Mouse (Mus musculus): ENCODE results near the gene Mecom. TPM values are rescaled to one million over a fixed set of nuclear protein-coding genes. Genes with fewer than 3 reads are reported as not detected.
A peak's percentile ranks its signal among the peaks of the same experiment; 100 is the strongest.

The Mecom gene
- polyA plus RNA-seq, 1 experiment from 2014 or later = 89.3 TPM

DNA sequence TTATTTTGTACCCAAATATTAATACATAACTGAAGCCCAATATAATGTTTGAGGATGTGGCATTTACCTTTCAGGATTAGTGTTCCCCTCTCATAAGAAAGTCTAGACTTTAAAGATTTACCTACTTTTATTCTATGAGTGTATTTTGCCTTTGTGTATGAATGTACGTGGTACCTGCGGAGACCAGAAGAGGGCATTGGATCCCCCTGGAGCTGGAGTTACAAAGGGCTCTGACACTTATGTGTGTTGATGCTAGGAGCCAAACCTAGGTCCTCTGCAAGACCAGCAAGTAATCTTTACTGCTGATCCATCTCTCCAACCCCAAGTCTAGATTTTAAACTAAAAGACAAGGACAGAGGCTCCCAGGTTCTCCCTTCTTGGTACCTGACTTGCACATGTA lies 86.0 kb downstream of the Mecom start:
- Histone ChIP-seq H3K4me1 (ENCODE audit: control insufficient read depth, insufficient read depth, low read length) (no peaks in the 10 kb centered on the region), H3K4me2 (replicated peaks; ENCODE audit: low read depth, low read length) (no peak overlapping the region), H3K27me3 (ENCODE audit: control insufficient read depth, insufficient read depth, low read length) (no peaks in the 10 kb centered on the region), H3K9ac (ENCODE audit: low read depth, low read length) (no peak overlapping the region), H3K4me3 (ENCODE audit: low read length) (no peak overlapping the region), H3K36me3 (ENCODE audit: control insufficient read depth, insufficient read depth, low read length) (no peaks in the 10 kb centered on the region), H3K27ac (ENCODE audit: low read depth, low read length) (no peak overlapping the region), H3K9me3 (ENCODE audit: control insufficient read depth, low read length) (no peaks in the 10 kb centered on the region)
- 96% methylated on average over 2 of the region's 2 CpGs for WGBS
- no peak for ATAC-seq (ENCODE audit: low FRiP score, low TSS enrichment)

DNA sequence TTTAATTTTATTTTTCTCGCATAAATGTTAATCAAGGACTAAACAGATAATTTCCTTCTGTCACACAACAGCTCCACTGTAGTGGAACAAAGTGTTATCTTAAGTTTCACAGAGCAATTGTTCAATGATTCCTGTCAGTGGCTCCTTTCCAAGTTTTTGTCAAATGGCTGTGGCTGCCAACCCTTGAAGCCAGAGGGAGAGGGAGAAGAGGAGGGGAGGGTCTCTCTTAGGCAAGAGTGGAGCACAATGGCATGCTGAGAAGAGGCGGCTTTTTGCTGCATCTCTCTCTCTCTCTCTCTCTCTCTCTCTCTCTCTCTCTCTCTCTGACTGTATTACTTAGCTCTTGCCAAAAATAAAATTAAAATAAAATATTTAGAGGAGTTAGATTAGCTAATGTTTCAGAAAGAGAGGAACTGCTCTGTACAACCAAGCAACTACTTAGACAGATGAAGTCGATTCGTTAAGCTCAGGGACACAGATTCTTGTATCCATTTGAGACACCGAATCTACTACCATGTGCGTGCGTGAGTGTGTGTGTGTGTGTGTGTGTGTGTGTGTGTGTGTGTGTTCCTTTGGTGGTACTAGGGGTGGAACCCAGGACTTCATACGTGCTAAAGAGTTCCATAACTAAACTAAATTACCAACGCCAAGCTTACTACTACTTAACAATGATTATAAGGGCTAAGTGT lies 86.8 kb downstream of the Mecom start:
- no peak overlapping the region for H3K27ac ChIP-seq (ENCODE audit: low read depth, low read length)

DNA sequence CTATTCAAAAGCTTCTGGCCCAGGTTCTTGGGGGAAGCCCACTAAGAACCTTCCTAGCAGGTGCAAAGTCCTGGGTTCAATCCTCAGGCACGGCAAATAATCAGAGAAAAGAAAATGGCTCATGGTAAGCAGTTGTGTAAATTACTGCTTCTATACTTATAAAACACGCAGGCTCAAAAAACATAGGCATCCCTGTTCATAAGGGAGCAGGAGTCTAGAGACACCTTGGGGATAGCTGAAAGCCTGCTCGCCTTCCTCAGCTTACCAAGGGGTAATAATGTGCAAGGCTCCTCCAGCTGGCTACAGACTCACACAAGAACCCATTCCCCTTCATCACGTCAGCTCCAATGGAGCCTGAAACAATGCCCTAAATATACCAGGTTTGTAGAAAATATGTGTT lies 88.2 kb downstream of the Mecom start:
- H3K27ac ChIP-seq (ENCODE audit: low read depth, low read length) = no peak overlapping the region
- 88% methylated on average over 4 of the region's 4 CpGs for WGBS
- no peak overlapping the region for H3K9ac ChIP-seq (ENCODE audit: low read depth, low read length)
- no peaks in the 10 kb centered on the region for H3K9me3 ChIP-seq (ENCODE audit: control insufficient read depth, low read length)
- no peaks in the 10 kb centered on the region for H3K36me3 ChIP-seq (ENCODE audit: control insufficient read depth, insufficient read depth, low read length)
- H3K4me3 ChIP-seq (ENCODE audit: low read length) = no peak overlapping the region
- no peak for ATAC-seq (ENCODE audit: low FRiP score, low TSS enrichment)
- 0 out of 2 replicates have a peak, but pooled peaks cover under 1% of the 10 kb centered on the region for H3K4me1 ChIP-seq (ENCODE audit: control insufficient read depth, insufficient read depth, low read length)
- H3K27me3 ChIP-seq (ENCODE audit: control insufficient read depth, insufficient read depth, low read length) = no peaks in the 10 kb centered on the region; the same call in 1 of the 2 replicates
- H3K4me2 ChIP-seq (replicated peaks; ENCODE audit: low read depth, low read length) = no peak overlapping the region

More for the DNA sequence above, 86.8 kb downstream of the Mecom start:
- WGBS = 91% methylated on average over 9 of the region's 9 CpGs
- Histone ChIP-seq H3K27me3 (ENCODE audit: control insufficient read depth, insufficient read depth, low read length) (no peaks in the 10 kb centered on the region), H3K4me2 (replicated peaks; ENCODE audit: low read depth, low read length) (no peak overlapping the region), H3K4me1 (ENCODE audit: control insufficient read depth, insufficient read depth, low read length) (no peaks in the 10 kb centered on the region), H3K9ac (ENCODE audit: low read depth, low read length) (no peak overlapping the region), H3K36me3 (ENCODE audit: control insufficient read depth, insufficient read depth, low read length) (no peaks in the 10 kb centered on the region), H3K9me3 (ENCODE audit: control insufficient read depth, low read length) (no peaks in the 10 kb centered on the region), H3K4me3 (ENCODE audit: low read length) (no peak overlapping the region)
- no peak for ATAC-seq (ENCODE audit: low FRiP score, low TSS enrichment)

DNA sequence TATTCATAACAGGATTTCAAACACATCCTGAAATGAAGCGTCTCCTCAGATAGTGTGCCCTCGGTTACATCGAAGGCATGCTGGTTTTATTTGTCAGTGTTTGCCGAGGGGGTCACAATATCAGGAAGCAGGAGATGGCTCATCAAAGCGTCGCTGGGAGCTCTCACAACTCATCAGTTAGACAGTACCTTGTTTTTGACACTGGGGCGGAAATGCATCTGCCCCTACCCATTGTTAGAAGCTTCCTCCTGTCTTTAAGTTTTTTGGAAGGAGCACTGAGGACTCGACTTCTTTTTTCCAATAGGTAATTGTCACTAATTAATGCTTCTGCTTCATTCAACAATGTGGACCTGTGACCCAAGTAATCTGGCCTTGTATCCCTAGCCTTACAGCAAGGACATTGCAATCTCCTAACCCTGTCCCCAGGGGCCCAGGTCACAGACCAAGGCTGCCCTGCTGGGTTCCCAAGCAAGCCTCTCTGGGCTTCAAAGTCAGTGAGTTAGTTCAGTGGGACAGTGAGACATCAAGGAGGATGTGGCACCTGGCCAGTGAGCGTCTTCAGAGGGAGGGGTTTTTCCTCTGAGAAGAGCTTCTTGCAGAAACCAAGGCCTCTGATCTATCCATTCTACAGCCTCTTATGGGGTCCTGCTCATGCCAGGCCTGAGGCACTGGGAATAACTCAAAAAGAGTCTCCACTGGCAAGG lies 89.7 kb downstream of the Mecom start:
- no peak overlapping the region; the same call in 1 of the 2 replicates for H3K27ac ChIP-seq (ENCODE audit: low read depth, low read length)
- H3K27me3 ChIP-seq (ENCODE audit: control insufficient read depth, insufficient read depth, low read length) = no peaks in the 10 kb centered on the region; the same call in 1 of the 2 replicates
- no peaks in the 10 kb centered on the region for H3K9me3 ChIP-seq (ENCODE audit: control insufficient read depth, low read length)
- H3K9ac ChIP-seq (ENCODE audit: low read depth, low read length) = no peak overlapping the region
- H3K4me2 ChIP-seq (replicated peaks; ENCODE audit: low read depth, low read length) = no peak overlapping the region
- no peak overlapping the region for H3K4me3 ChIP-seq (ENCODE audit: low read length)
- H3K36me3 ChIP-seq (ENCODE audit: control insufficient read depth, insufficient read depth, low read length) = no peaks in the 10 kb centered on the region
- H3K4me1 ChIP-seq (ENCODE audit: control insufficient read depth, insufficient read depth, low read length) = peaks cover 15% of the 10 kb centered on the region
- no peak for ATAC-seq (ENCODE audit: low FRiP score, low TSS enrichment)
- WGBS = 60% methylated on average over 9 of the region's 9 CpGs

DNA sequence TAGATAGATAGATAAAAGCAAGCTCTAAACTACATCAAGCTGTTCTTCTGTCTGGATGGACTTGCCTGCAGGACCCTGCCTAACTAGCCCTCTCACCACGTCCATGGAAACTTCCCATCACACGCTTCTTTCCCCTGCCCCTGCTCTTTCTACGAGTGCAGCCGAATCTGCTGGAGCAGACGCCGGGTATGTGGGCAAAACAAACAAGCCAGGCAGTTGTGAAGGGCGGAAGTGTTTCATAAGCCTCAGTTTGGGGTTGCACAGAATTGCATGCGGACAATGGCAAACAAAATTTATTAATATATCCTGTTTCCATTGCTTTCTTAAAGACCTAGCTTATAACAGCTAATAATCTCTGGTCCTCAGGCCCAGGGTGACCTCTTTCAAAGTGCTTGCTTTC lies 91.9 kb downstream of the Mecom start:
- Histone ChIP-seq H3K4me3 (ENCODE audit: low read length) (no peak overlapping the region), H3K27ac (ENCODE audit: low read depth, low read length) (no peak overlapping the region), H3K27me3 (ENCODE audit: control insufficient read depth, insufficient read depth, low read length) (no peaks in the 10 kb centered on the region; the same call in 1 of the 2 replicates), H3K4me1 (ENCODE audit: control insufficient read depth, insufficient read depth, low read length) (peaks cover 19% of the 10 kb centered on the region), H3K9me3 (ENCODE audit: control insufficient read depth, low read length) (no peaks in the 10 kb centered on the region), H3K36me3 (ENCODE audit: control insufficient read depth, insufficient read depth, low read length) (no peaks in the 10 kb centered on the region), H3K4me2 (replicated peaks; ENCODE audit: low read depth, low read length) (no peak overlapping the region), H3K9ac (ENCODE audit: low read depth, low read length) (no peak overlapping the region)
- 58% methylated on average over 8 of the region's 8 CpGs for WGBS
- ATAC-seq (ENCODE audit: low FRiP score, low TSS enrichment) = no peak

DNA sequence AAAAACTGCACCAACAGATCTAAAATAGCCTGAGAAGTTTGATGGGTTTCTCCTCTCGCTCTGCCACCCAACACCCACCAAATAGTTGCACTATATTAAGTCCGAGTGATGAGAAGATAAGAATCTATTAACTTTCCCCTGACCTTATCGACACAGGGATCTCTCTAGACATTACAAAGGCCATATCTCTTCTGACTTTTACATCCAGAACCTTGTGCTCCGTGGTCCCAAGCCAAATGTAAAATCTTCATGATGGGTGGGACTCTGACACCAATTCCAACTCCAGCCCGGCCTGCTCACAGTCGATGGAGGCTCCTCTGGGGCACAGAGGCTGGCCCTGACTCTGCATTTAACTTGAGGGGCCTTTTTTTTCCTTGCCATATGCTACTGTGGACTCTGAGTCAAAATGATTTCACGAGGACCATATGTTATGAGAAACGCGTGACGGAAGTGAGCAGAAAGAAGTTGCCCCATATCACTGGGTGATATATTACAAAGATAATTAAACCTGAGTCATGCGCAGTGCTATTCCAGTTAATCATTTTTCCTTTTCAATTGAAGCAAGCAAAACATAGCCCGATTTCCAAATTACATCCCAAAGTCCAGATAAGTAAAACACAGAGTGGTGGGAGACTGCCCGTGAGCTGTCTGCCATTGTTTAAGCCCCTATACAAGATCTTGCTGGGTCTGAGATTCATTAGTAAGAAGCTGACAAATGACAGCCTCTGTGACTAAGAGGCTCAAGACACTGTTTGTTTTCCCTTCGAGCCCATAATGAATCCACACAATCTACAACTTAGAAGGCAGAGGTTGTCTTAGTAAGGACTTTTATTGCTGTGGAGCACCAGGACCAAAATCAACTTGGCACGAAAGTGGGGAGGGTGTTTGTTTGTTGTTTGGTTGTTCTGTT lies 94.0 kb downstream of the Mecom start:
- H3K27me3 ChIP-seq (ENCODE audit: control insufficient read depth, insufficient read depth, low read length) = no peaks in the 10 kb centered on the region; the same call in 1 of the 2 replicates
- no peak overlapping the region for H3K9ac ChIP-seq (ENCODE audit: low read depth, low read length)
- peak overlapping the region; percentile 42; the same call in 1 of the 2 replicates for H3K27ac ChIP-seq (ENCODE audit: low read depth, low read length)
- no peak for ATAC-seq (ENCODE audit: low FRiP score, low TSS enrichment)
- H3K4me1 ChIP-seq (ENCODE audit: control insufficient read depth, insufficient read depth, low read length) = peaks cover 19% of the 10 kb centered on the region
- H3K4me2 ChIP-seq (replicated peaks; ENCODE audit: low read depth, low read length) = peak overlapping the region; percentile 17; the same call in 1 of the 2 replicates
- 34% methylated on average over 15 of the region's 15 CpGs for WGBS
- H3K4me3 ChIP-seq (ENCODE audit: low read length) = no peak overlapping the region
- no peaks in the 10 kb centered on the region for H3K9me3 ChIP-seq (ENCODE audit: control insufficient read depth, low read length)
- no peaks in the 10 kb centered on the region for H3K36me3 ChIP-seq (ENCODE audit: control insufficient read depth, insufficient read depth, low read length)

DNA sequence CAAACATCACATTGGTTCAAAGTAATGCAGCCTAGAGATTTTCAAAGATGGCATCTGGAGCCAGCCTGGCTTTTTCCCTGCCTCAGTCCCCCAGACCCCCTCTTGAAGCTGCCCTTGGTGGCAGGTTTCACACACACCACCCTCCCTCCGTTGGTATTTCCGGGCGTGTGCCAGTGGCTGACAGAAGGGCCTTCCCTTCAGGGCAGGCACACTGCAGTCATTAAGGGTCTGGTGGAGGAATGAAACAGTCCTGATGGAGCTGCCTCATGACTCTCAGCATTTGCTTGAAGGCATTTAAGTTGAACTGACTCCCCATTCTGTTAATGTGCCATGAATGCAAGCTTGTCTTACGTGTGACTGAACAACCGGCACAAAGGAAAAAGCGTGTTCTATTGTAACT lies 94.8 kb downstream of the Mecom start:
- H3K4me1 ChIP-seq (ENCODE audit: control insufficient read depth, insufficient read depth, low read length) = peaks cover 19% of the 10 kb centered on the region
- H3K27ac ChIP-seq (ENCODE audit: low read depth, low read length) = peak overlapping the region; percentile 65; the same call in 1 of the 2 replicates
- H3K27me3 ChIP-seq (ENCODE audit: control insufficient read depth, insufficient read depth, low read length) = no peaks in the 10 kb centered on the region; the same call in 1 of the 2 replicates
- no peak overlapping the region for H3K4me2 ChIP-seq (replicated peaks; ENCODE audit: low read depth, low read length)
- no peaks in the 10 kb centered on the region for H3K9me3 ChIP-seq (ENCODE audit: control insufficient read depth, low read length)
- H3K36me3 ChIP-seq (ENCODE audit: control insufficient read depth, insufficient read depth, low read length) = no peaks in the 10 kb centered on the region
- ATAC-seq (ENCODE audit: low FRiP score, low TSS enrichment) = peak; percentile 50
- WGBS = 42% methylated on average over 6 of the region's 6 CpGs
- H3K4me3 ChIP-seq (ENCODE audit: low read length) = no peak overlapping the region
- no peak overlapping the region for H3K9ac ChIP-seq (ENCODE audit: low read depth, low read length)

DNA sequence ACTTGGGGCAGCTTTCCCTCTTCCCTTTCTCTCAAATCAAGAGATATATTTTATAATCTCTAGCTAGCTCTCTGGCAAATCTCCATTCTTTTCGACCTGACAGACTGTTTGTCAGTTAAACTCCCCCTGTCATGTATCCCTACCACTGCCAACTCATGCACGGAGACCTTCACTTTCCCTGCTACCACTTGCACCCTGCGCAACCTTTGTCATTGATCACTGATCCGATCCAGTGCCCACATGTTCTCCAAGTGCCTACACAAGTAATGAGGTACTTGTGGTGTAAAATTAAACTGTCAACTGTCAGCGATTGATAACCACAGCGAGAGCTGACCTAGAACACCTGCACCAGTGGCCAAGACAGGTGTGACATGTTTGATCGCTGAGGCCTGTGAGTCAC lies 95.3 kb downstream of the Mecom start:
- peak; percentile 86 for ATAC-seq (ENCODE audit: low FRiP score, low TSS enrichment)
- 35% methylated on average over 7 of the region's 7 CpGs for WGBS
- no peak overlapping the region for H3K9ac ChIP-seq (ENCODE audit: low read depth, low read length)

More for the DNA sequence above, 95.3 kb downstream of the Mecom start:
- Histone ChIP-seq H3K36me3 (ENCODE audit: control insufficient read depth, insufficient read depth, low read length) (no peaks in the 10 kb centered on the region), H3K27ac (ENCODE audit: low read depth, low read length) (no peak overlapping the region; the same call in 1 of the 2 replicates), H3K4me3 (ENCODE audit: low read length) (no peak overlapping the region), H3K4me2 (replicated peaks; ENCODE audit: low read depth, low read length) (no peak overlapping the region), H3K4me1 (ENCODE audit: control insufficient read depth, insufficient read depth, low read length) (peaks cover 19% of the 10 kb centered on the region), H3K27me3 (ENCODE audit: control insufficient read depth, insufficient read depth, low read length) (no peaks in the 10 kb centered on the region; the same call in 1 of the 2 replicates), H3K9me3 (ENCODE audit: control insufficient read depth, low read length) (no peaks in the 10 kb centered on the region)

Measured in kidney, embryonic 14.5 days (tissue).